Mouse (Mus musculus) kidney, adult 18-20 months (tissue): ENCODE measurements around the gene E2f4.
A peak's percentile ranks its signal among the peaks of the same experiment; 100 is the strongest.

Experiments used
- DNase-seq: peaks from one replicate; pipeline ENCODE4 v3.0.0; 2021

E2f4 gene

DNA sequence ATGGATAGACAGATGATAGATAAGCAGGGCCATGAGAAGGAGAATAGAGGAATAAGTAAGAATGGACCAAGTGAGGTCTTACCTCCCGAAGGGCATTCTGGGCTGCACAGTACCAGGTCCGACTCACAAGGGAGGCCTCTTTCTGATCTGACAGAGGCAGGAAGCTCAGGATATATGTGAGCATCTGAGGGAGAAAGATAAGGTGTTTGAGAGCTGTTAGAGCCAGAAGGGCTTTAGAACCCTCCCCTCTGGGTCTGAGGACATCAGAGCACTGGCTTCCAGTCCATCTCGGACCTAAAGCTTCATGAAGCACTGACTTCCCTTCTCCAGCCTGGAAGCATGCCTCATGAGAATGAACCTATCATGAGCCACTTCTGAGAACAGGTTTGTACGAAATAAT is 25.7 kb downstream of the E2f4 start:
- no peak for DNase-seq

DNA sequence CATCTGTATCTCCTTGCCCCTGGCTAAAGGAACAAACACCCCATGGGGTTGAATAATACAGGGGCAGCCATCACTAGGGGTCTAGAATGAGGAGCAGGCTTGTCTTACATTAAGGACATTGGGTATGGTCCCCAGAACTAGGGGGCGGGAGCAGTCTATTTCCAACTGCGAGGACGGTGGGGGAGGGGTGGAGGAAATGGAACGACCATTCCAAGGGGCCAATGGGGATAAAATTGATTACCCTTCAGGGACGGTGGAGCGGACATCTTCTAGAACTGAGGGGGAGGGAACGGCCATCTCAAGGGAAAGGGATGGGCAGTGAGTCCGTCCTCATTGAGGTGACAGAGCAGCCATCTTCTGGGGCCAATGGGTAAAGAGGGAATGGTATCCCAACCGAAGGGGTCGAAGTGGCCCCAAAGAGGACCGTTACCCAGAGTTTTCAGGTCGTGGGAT is 28.2 kb downstream of the E2f4 start:
- no peak for DNase-seq

DNA sequence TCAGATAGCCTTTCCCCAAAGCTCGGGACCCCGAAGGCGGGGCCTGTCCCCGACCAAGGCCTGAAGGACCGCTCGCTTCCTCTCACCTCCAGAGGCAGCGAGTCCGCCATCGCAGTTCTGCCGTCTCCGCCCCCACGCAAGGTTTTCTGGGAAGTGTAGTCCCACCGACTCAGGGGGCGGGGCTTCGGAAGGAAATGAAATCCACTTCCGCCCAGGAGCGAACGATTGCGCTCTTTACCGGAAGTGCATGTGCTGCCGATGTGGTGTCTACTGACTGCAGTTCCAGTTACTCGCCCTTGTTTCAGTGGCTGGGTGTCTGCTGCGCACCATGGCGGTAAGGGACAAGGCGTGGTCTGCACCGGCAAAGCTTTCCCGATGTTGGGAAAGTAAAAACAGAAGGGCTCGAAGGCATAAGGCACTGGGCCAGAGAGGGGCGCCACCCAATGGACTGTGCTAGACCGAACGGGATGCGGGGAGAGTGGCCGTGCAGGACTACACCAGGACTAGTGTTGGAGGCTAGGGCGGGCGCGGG is 28.7 kb downstream of the E2f4 start, which contains the start of the genes Lrrc29 and Tmem208:
Gene Lrrc29 (minus strand): TSS at position 138 of the 532 bp plus-strand sequence.
Gene Tmem208 (plus strand): TSS at position 214 of the 532 bp plus-strand sequence.
- peak; percentile 97 for DNase-seq

- no peak for DNase-seq
Observed at GRCm38 (mm10) chr8:105326968-105327367, 29.5 kb downstream of the E2f4 start.

DNA sequence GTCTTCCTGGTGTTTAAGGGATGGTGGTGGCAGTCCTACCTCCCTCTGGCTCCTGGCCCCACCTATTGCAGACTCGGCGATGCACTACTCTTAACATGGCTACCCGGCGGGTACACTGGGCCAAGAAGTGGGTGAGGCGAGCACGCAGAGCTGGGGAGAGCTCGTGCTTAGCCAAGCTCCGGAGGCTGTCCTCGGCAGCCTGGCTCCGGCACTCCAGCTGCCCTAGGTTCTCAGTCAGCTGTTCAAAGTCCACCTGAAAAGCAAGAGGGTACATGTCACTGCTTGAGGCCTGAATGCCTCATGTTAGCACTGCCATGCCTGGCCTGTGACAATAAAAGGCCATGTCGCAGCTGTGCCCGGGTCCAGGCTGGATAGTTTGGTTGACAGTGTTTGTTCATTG is 32.9 kb downstream of the E2f4 start:
- no peak for DNase-seq

DNA sequence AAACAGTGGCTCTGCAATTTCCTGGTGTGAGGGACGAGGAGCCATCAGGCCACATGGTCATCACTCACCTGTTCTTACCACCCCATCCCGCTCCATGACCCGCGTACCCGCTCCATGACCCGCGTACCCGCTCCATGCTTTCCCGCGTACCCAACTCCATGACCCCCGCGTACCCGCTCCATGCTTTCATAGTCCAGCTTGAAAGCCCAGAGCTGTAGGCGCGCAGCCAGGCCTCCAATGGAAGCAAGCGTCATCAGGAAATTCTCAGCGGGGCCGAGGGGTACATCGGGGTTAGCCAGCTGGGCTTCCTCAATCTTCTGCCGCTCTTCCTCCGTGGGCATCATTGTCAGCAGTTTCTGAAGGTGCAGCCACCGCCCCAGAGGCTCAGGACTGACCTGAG is 34.0 kb downstream of the E2f4 start:
- DNase-seq, result no peak

DNA sequence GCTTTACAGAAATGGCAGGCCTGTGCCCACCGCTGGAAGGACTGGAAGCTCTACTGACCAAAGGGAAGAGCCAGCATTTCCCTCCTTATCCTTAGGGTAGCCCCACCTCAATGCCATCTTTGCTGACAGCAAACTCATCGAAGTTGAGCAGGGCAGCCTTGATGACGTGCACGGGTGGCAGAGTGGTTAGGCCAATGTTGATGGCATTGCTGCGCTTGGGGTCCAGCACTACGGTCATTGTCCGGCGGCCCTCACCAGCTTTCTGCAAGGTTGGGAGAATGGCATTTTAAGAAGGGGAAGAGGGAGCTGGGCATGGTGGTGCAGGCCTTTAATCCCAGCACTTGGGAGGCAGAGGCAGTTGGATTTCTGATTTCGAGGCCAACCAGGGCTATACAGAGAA is 34.5 kb downstream of the E2f4 start:
- no peak for DNase-seq

GRCm38 (mm10) chr8:105332523-105332922 is 35.1 kb downstream of the E2f4 start:
- no peak for DNase-seq

DNA sequence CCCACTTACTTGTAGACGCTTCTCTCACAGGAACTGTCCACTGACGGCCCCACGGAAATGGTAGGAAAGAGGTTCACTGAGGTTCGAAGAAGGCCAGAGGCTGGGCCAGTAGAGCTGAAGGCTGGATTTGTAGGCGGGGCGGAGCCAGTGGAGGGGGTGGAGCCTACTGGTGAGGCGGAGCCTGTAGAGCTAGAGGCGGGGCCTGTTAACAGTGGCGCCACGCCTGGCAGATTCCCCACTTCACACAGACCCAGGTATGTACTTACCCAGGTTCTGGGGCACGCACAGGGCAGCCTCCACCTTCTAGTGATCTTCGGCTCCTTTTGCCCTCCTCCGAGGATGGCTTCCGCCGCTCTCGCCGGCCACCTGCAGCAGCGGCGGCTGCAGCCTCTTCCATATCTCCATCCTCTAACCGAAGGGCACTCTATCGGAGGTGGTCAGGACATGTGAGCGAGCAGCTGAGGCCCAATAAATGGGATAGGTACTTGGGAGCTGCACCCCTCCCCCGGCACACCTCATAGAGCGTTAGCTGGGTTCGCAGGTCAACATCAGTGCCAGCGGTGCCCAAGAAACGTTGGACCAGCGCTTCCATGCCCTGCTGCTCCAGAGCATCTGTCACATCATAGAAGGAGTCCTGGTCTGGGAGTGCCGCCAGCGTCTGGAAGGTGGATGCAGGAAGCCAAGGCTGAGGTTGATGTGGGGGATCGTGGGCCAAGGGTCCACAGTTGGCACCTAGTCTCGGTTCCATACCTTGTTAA is 39.1 kb downstream of the E2f4 start:
- DNase-seq, result no peak

DNA sequence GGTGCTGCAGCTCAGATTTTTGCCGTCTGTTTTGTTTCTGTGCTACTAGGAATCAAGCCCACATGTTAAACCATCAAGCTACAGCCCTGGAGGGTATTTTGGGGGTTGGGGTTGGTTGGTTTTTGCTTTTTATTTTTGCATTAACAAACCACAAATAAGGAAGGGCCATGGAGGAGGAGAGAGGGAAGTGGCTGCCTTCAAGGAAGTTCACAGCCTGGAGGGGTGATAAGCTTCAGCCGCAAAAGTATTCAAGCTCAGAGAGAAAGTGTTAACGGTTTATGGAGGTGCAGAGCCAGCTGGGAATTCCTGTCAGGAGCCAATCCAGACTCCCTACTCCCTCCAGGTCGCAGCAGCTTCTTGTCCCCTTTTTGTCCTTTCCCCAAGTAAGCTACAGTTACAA is 41.5 kb downstream of the E2f4 start:
- no peak for DNase-seq

GRCm38 (mm10) chr8:105339886-105340635 is 42.6 kb downstream of the E2f4 start:
- peak; percentile 50 for DNase-seq

GRCm38 (mm10) chr8:105341399-105341798 is 43.9 kb downstream of the E2f4 start:
- no peak for DNase-seq

GRCm38 (mm10) chr8:105342768-105343167 is 45.3 kb downstream of the E2f4 start:
- DNase-seq, result no peak

GRCm38 (mm10) chr8:105343791-105344574 is 46.5 kb downstream of the E2f4 start:
- no peak for DNase-seq

- no peak for DNase-seq
Observed at GRCm38 (mm10) chr8:105345061-105345975, 47.9 kb downstream of the E2f4 start.

DNA sequence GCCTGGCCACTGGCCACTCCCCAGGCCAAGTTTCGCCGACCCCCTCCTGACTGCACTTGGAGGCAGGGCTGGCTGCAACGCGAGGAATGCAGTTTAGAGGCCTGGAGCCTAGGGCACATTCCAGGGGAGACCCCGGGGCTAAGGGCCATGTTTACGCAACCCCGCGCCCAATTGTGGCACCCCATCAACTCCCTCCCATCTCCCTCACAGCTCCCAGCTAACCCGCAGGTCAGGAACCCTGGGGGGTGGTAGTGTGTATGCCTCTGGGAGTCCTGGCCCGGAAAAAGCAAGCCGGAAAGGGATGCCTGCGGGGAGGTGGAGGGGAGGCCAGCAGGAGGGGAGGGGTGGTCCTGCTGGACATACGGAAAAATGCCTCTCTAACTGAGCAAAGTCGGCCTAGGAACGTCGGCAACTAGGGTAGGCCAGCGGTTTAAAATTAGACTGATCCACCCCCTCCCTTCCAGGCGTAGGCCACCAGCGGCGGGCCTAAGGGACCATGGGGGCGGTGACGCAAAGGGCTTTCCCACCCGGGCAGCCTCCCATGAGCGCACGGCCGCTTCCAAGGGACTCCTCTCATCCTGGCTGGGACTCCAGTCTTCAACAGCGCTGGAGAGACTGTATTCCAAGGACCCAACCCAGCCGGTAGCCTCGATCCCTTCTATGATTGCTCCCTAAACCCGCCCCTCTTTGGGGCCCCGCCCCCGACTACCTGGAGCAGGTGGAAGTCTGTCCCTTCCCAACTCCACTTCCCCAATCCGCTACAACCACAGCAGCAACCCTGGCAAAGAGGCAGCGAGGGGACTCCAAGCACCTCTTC is 49.4 kb downstream of the E2f4 start:
- DNase-seq, result peak; percentile 78

DNA sequence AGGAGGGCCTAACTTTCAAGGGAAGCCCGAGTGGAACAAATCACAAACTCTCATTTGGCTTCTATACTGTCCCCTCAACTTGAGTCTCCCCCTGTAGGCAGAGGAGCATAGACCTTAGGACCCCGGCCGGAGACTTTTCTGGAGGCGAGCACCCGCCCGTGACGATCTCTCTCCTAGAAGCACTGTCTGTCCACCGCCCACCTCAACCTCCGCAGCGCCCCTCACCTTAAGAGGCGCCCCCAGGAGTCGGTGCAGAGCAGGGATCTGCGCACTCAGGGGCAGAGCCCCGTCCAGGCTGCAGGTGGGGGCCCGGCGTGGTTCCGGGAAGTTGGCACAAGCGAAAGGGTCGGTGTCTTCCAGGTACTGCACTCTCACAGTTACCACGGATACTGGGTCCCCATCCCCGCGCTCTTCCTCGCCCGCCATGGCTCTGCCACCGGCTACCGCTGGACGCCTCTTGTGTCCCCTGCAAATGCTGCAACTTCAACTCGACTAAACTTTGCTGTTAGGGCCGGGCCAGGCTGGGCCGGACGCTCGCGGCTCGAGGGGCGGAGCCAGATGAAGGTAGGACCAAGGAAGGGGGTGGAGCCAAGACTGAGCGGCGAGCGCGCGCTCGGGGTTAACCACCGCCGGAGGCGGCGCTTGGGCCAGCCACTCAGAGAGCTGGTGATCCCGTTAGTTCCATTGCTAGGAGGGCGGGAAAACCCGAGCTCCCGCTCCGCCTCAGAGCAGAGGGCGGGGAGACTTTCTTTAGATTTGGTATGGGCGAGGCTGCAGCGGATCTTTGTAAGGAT is 50.2 kb downstream of the E2f4 start, which contains the start of gene Fhod1:
Gene Fhod1 (minus strand): TSS at position 526 of the 794 bp plus-strand sequence.
- DNase-seq, result peak; percentile 95

GRCm38 (mm10) chr8:105348450-105349095 is 51.1 kb downstream of the E2f4 start, which contains the start of gene Slc9a5:
Slc9a5 (plus strand) TSS chr8:105348843.
- DNase-seq, result peak; percentile 36

- DNase-seq, result no peak
Observed at GRCm38 (mm10) chr8:105349096-105349771, 51.8 kb downstream of the E2f4 start.
